Mouse (Mus musculus): ENCODE measurements around the gene Serhl. TPM values are rescaled to one million over a fixed set of nuclear protein-coding genes. Genes with fewer than 3 reads are reported as not detected.

Gene Serhl
- polyA plus RNA-seq, 1 experiment from 2014 or later: 16.2 TPM

DNA sequence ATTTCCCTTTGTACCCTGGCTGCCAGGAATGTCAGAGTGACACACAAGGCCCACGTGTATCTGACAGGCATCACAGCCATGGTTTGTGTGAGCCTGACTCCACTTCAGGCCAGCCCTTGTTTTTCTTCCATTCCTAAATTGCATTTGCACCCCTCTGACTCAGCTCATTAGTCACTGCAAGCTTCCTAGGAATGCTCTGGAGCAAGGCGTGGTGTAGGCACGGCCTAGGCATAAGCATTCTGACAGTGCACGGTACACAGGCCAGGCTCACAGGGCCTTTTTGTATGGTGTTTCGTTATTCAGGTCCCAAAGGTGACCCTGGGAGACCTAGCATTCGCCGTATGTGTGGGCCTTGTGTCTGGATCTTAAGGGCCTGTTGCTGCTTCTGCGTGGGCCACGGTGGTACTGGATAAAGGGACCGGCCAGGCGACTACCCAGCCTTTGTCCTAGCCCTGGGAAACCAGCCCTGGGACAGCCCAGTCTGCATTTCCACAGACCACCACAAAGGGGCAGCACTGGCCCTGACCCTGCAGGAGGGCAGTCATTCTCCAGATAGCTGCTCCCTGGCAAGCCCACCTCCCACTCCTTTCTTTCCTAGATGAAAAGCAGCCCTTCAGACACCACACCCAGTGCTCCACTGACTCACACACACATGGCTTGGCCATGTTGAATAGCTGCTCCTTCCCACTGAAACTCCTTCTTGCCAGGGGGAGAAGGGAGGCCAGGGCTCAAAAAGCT, 67.8 kb downstream of the Serhl start:
- H3K4me3 ChIP-seq (ENCODE audit: inconsistent target): no peak overlapping the region
- H3K36me3 ChIP-seq (ENCODE audit: inconsistent target): peaks cover 38% of the 10 kb centered on the region
- H3K27ac ChIP-seq: no peak overlapping the region
- no peaks in the 10 kb centered on the region for H3K79me2 ChIP-seq (ENCODE audit: inconsistent target)
- 93% methylated on average over 11 of the region's 11 CpGs for WGBS (ENCODE audit: missing documents)

DNA sequence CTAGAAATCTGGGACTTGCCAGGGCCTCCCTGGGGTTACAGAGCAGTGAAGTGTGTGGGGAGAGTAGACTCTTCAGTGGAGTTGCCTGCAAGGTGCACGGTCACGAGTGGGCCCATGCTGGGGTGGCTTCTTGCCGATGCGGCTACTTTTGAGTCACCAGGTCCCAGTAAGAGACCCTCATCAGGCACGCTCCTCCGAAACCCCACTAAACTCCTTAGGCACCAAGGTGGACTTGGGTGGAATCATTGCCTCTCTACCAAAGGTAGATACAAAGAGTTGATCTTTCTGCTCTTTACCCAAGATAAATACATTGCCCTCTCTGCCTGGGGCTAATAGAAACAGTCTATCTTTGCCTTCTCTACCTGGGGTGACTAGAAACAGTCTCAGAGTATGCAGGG, 68.4 kb downstream of the Serhl start:
- peaks cover 43% of the 10 kb centered on the region for H3K36me3 ChIP-seq (ENCODE audit: inconsistent target)
- no peaks in the 10 kb centered on the region for H3K79me2 ChIP-seq (ENCODE audit: inconsistent target)
- 100% methylated on average over 6 of the region's 6 CpGs for WGBS (ENCODE audit: missing documents)
- no peak overlapping the region for H3K4me3 ChIP-seq (ENCODE audit: inconsistent target)
- no peak overlapping the region for H3K27ac ChIP-seq

DNA sequence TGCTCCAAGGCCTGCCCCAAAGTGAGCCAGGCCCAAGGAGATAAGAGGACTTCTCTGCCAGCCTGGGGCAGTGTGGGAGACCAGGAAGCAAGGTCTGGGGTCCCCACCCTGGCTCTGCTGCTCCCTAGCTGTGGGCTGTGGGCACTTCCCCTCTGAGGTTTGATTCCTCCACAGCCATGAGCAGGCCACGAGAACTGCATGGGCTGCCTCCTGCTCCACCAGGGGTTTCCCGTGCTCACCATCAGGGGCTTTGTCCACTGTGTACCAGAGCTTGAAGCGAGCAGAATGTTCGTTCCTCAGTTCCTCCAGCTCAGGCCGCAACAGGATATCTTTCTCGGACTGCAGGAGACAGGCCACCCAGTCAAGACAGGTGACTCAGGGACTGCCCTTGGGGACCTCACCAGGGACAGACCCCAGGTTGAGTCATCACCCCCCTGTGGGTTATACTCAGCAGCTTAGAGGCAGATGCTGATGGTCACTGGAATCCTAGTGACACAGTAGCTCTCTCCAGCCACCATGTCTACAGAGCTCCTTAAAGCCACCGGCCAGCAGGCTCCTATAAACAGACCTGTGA, 69.4 kb downstream of the Serhl start:
- Histone ChIP-seq H3K27ac (no peak overlapping the region), H3K79me2 (ENCODE audit: inconsistent target) (no peaks in the 10 kb centered on the region), H3K36me3 (ENCODE audit: inconsistent target) (peaks cover 47% of the 10 kb centered on the region), H3K4me3 (ENCODE audit: inconsistent target) (no peak overlapping the region)
- 77% methylated on average over 7 of the region's 7 CpGs for whole genome bisulfite sequencing (ENCODE audit: missing documents)

DNA sequence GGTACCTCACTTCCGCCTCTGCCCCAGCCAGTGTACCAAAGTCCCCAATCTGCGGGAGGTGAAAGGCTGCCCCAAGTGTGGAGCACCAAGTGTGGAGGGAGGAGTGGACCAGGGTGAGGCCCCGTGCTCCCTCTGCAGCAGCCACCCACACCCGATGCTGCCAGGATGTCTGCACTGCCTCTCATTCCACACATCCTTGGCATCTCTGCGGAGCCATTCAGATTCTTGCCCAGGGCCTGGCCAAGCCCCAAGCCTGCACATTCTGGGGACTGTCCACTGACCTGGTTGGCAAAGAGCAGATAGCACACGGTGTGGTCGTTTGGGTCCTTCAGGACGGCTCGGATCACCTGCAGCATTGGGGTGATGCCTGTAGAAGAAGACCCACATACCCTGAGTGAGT, 70.5 kb downstream of the Serhl start:
- H3K27ac ChIP-seq: no peak overlapping the region
- no peaks in the 10 kb centered on the region for H3K79me2 ChIP-seq (ENCODE audit: inconsistent target)
- no peak overlapping the region for H3K4me3 ChIP-seq (ENCODE audit: inconsistent target)
- WGBS (ENCODE audit: missing documents): 95% methylated on average over 9 of the region's 9 CpGs
- peaks cover 49% of the 10 kb centered on the region for H3K36me3 ChIP-seq (ENCODE audit: inconsistent target)

DNA sequence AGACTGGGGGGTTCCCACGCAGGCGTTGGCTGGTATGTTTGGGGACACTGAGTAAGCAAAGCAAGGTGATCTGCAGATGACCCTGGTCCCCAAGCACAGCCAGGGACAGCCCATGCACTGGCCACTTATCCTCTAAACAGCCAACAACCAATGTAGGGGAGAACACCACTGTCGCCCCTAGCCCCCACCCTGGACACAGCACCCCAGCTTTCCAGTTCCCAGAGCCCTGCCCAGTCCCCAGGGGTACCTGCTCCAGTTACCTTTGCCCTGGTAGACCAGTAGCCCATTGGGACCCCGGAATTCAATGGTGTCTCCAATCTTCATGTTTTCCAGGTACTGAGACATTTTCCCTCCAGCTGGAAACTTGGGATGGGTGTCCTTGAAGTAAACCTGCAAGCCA, 71.3 kb downstream of the Serhl start:
- Histone ChIP-seq H3K27ac (no peak overlapping the region), H3K36me3 (ENCODE audit: inconsistent target) (peaks cover 53% of the 10 kb centered on the region), H3K79me2 (ENCODE audit: inconsistent target) (peaks cover under 1% of the 10 kb centered on the region; the same call in 1 of the 2 replicates), H3K4me3 (ENCODE audit: inconsistent target) (no peak overlapping the region)
- WGBS (ENCODE audit: missing documents): 91% methylated on average over 4 of the region's 4 CpGs

DNA sequence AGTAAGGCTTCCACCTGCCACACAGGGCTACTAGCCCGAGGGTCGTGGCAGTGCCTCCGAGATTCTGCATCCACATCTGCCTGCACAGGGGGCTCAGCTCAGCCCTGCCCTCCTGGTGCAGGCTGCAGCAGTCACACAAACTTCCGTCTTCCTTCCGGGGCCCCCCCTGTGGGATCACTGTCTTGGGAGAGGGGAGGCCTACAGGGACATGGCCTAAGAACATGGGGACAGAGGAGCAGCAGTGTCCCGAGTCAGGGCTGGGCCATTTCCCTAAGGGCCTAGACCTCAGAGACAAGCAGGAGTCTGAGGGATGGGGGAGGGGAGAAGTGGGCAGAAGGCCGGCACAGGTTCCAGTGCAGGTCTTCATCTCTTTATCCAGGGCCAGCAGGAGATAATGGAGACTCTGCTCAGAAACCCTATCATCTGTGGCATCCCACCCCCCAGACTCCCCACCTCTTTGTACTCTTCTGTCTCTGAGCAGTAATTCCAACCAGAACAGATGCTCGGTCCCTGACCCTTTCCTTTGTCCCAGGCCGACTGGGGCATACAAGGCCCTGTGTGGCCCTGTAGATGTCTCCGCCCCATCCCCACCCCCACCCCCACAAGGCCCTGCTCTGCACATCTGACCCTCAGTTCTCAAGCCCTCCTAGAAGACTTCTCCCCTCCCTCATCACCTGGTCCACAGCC, 71.9 kb downstream of the Serhl start:
- Histone ChIP-seq H3K79me2 (ENCODE audit: inconsistent target) (peaks cover 7% of the 10 kb centered on the region; the same call in 1 of the 2 replicates), H3K27ac (no peak overlapping the region), H3K4me3 (ENCODE audit: inconsistent target) (no peak overlapping the region), H3K36me3 (ENCODE audit: inconsistent target) (peaks cover 53% of the 10 kb centered on the region)
- WGBS (ENCODE audit: missing documents): 91% methylated on average over 10 of the region's 10 CpGs

DNA sequence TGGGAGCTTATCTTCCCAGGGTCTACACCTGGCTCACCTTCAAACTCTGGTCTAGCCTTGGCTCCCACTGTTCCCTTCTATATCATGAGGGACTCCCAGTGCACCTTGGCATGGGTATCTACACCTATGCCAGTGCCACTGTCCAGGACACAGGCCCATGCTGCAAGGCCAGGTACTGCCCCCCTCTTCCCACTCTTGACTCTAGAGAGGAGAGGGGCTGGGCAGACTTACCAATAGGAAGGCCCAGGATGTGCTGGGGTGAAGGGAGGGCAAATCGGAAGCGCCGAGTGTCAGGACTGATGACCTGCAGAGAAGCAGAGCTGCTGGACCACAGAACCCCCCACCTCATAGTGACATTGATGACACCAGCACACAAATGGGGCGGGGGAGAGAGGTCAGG, 72.7 kb downstream of the Serhl start:
- no peak overlapping the region for H3K27ac ChIP-seq
- peaks cover 53% of the 10 kb centered on the region for H3K36me3 ChIP-seq (ENCODE audit: inconsistent target)
- no peak overlapping the region for H3K4me3 ChIP-seq (ENCODE audit: inconsistent target)
- 90% methylated on average over 4 of the region's 4 CpGs for WGBS (ENCODE audit: missing documents)
- H3K79me2 ChIP-seq (ENCODE audit: inconsistent target): peaks cover 15% of the 10 kb centered on the region; the same call in 1 of the 2 replicates

DNA sequence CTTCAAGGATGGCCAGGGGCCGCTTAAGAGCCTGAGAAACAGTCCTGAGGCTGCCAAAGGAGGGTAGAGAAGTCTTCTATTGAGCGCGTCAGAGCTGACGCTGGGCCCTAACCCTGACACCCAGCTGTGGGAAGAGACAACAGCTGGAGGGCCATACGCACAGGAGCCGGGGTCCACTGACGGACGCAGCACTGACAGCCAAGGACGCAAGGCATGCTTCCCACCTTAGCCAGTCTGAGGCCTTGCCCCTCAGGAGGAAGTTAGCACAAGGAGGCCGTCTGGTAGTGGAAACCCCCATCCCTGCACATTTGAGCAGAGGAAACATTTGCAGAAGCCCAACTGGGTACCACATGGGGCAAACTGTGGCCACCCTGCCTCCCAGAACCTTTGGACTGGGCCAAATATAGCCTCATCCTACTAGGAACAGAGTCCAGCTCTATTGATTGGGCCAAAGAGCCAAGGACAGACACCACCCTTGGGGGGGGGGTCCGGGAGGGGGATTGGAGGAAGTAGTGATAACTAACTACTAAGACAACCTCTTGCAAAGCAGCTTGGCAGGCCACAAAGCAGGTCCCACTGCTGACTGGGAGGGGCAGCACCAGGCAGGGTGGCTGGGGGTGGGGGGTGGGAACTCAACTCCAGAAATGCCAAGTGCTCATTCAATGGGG, 73.6 kb downstream of the Serhl start:
- peaks cover 52% of the 10 kb centered on the region for H3K36me3 ChIP-seq (ENCODE audit: inconsistent target)

DNA sequence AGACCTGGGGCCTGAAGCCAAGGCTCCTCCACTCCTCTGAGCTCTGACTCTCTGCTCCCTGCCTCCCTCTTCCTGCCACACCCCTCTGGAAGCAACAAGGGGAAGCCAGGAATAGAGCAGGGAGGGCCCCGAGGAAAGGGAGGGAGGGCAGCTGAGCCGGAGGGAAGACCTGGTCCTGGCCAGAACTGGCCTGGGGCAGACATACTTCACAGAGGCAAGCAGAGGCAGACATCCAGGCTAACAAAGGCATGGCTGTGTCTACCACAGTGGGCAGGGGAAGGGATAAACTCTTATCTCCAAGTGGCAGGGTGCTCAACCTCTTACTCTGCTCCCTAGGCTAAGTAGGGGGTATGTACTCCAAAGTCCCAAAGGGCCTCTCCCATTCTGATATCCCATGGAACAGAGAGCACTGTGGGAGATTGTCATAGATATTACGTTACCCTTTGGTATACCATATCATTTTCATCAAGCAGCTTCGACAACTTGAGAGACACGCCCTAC, 75.7 kb downstream of the Serhl start:
- WGBS (ENCODE audit: missing documents): 90% methylated on average over 5 of the region's 5 CpGs
- Histone ChIP-seq H3K4me3 (ENCODE audit: inconsistent target) (no peak overlapping the region), H3K79me2 (ENCODE audit: inconsistent target) (peaks cover 45% of the 10 kb centered on the region), H3K36me3 (ENCODE audit: inconsistent target) (peaks cover 34% of the 10 kb centered on the region), H3K27ac (no peak overlapping the region)

More for the DNA sequence above, 73.6 kb downstream of the Serhl start:
- WGBS (ENCODE audit: missing documents): 85% methylated on average over 10 of the region's 11 CpGs
- H3K4me3 ChIP-seq (ENCODE audit: inconsistent target): no peak overlapping the region
- no peak overlapping the region for H3K27ac ChIP-seq
- H3K79me2 ChIP-seq (ENCODE audit: inconsistent target): peaks cover 24% of the 10 kb centered on the region

DNA sequence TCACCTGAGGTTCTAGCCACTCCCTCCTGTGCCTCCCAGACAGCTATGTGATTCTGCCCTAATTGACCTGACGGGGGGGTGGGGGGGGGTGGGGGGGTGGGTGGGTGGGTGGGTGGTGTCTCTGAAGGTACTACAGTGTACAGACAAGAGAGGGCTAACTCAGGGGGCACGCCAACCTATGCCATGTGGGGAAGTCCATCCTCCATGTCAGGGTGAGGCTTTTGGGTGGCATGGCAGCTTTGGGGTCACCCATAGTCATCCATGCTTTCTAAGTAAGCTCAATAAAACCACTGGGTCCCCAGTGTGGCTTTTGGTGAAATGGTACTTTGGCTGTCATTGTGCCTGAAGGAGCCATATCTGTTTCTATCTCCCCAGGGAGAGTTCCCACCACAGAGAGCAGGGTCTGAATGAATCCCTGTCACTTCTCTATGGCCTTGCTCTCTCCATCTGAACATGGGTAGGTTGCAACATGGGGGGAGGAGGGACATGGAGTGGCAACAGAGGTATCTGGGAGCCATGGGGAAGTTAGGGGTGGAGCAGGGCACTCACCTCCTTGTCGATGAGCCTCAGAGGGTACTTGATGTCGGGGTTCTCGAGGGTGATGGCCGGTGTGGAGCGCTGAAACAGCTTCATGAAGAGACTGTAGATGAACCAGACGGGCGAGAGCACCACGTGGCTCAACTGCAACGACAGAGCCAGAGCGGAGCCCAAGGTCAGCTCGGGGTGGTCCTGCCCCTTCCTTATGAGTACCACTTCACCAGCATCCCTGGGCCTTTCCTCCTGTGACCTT, 76.4 kb downstream of the Serhl start:
- Histone ChIP-seq H3K79me2 (ENCODE audit: inconsistent target) (peaks cover 52% of the 10 kb centered on the region), H3K4me3 (ENCODE audit: inconsistent target) (no peak overlapping the region), H3K36me3 (ENCODE audit: inconsistent target) (peaks cover 27% of the 10 kb centered on the region), H3K27ac (no peak overlapping the region)
- WGBS (ENCODE audit: missing documents): 95% methylated on average over 10 of the region's 13 CpGs

Other genes starting within 250 kb of the Serhl start
- 14.9 to 18.5 TPM (median 15.9 TPM) in 3 replicates for gene Tcf20, start 101.6 kb upstream of the Serhl start, polyA plus RNA-seq (2018)
- gene Nfam1, start 56.2 kb upstream of the Serhl start, polyA plus RNA-seq (2018): 46.2 to 91.4 TPM (median 57.7 TPM) in 3 replicates
- 36.6 to 49.8 TPM (median 45.8 TPM) in 3 replicates for gene Rrp7a, start 33.3 kb downstream of the Serhl start, polyA plus RNA-seq (2018)
- gene Poldip3, start 59.9 kb downstream of the Serhl start, polyA plus RNA-seq (2018): 48.8 to 64.2 TPM (median 61.5 TPM) in 3 replicates
- gene Cyb5r3, start 83.1 kb downstream of the Serhl start, polyA plus RNA-seq (2018): 102 to 248 TPM (median 154 TPM) in 3 replicates
- gene A4galt, start 162.3 kb downstream of the Serhl start, polyA plus RNA-seq (2018): 0.38 to 1.5 TPM (median 1.2 TPM) in 3 replicates